Mouse (Mus musculus): Measurements from ENCODE around the gene Dmxl2.

- TF ChIP-seq POLR2A (IDR thresholded peaks at IDR 0.05; ENCODE audit: borderline replicate concordance, insufficient read depth, low read length) (no peak), CTCF (IDR thresholded peaks at IDR 0.05; ENCODE audit: borderline replicate concordance, insufficient read depth, low read depth, low read length) (no peak)
These were observed 144.7 kb downstream of the Dmxl2 start for GRCm38 (mm10) chr9:54356756-54357155.

All from cerebellum, adult 2 months (tissue).